Mouse (Mus musculus) thymus, postnatal 36 days (tissue): Measurements from ENCODE around the gene Slc33a1.

Experiments used
- DNase-seq, 2 experiments: peaks; one replicate each; pipeline ENCODE4 v3.0.0; 2022; ENCODE audit warnings: mixed read lengths in 2 of 2

Slc33a1 gene

DNA sequence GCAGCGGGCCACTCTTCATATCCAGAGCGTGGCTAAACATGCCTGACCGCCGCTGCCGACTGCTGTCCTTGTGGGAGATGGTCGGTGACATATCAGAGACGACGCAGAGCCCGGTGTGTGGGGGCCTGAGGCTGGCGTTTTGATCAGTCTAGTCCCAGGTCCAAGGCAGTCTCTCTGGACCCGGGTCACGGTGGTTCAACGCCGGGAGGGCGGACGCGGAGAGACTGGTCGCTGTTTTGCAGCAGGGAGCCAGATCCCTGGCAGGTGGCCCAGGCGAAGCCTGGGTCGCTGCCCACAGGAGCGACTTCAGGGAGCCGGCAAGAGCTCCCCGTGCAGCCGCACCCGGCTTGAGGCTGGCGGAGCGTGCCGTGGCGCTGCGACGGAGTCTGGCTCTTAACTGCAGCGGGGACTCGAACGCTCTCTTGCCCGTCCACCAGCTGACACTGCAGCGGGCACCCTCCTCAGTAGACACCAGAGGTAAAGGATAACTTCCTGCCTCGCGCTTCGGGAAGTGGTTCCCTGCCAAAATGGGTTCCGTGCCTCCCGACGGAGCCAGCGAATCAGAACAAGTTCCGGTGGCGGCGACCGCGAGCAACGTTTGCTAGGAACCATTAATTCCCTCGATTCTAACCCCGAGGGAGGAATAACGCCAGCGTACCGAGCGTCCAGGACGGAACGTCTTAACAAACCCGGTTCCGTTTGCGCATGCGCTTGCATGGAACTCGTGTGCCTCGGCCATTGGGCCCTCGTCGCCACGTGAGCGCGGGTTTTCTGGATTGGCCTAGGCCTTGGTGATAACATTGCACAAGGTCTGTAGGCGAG lies at the start of gene Slc33a1:
TSS of gene Slc33a1 (minus strand) at position 669 of the 822 bp plus-strand sequence.
- DNase-seq = peak; percentile 95 to 96

DNA sequence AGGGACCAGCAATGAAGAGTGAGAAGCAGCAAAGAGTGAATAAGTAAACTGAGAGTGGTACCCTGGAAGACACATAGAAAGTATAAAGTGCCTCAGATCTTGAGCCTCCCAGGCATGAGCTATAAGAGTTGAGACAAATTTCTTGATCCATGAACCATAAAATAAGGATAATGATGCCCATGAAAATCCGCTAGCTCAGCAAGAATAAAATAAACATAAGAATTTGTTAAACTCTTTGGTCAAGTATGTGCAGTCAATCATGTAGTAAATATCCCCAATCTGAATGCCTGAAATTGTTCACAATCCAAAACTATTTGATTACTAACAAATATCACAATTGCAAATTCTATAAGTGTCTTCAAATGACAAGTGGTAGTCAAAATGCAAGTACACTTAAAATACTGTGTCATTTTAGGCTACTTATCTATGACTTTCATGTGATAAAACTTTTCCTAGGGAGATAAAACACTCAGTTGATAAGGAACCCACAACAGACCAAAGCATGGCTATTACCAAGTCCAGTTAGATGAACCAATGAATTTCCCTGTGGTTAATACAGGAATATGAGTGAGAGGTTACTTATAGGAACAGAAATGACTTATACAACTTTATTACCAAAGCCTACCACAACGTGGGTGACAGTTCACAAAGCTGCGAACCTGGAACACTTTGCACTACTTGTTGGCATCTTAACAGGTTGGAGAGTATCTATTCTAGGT lies 24.3 kb upstream of the Slc33a1 start:
- DNase-seq = no peak

DNA sequence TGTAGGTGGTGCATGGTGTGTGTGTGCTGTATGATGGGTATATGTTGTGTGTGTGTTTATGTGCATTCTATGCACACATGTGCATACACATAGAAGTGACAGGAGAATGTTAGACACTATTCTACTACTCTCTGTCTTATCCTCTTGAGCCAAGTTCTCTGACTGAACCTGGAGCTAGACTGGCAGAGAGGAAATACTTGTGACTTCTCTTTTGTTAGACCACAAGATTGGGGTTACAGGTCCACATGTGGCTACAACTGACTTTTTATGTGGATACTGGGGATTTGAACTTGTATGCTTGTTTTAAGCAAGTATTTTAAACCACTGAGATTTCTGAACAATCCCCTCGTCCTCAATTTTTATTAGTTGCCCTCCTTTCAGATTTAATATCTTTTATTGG lies 22.1 kb upstream of the Slc33a1 start:
- DNase-seq = no peak

DNA sequence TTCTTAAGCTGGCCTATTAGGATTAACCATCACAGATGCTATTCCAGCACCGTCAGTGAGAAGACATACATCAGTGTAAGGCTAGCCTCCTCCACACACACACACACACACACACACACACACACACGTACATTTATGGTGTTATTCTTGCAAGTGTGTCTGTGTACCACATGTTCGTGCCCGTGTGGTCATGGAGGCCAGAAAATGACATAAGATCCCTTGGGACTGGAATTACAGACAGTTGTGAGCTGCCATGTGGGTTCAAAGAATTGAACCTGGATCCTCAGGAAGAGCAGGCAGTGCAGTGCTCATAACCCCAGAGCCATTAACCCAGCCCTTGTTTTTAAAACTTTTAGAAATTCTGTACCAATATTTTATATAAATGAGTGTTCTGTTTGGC lies 13.3 kb upstream of the Slc33a1 start:
- no peak for DNase-seq

DNA sequence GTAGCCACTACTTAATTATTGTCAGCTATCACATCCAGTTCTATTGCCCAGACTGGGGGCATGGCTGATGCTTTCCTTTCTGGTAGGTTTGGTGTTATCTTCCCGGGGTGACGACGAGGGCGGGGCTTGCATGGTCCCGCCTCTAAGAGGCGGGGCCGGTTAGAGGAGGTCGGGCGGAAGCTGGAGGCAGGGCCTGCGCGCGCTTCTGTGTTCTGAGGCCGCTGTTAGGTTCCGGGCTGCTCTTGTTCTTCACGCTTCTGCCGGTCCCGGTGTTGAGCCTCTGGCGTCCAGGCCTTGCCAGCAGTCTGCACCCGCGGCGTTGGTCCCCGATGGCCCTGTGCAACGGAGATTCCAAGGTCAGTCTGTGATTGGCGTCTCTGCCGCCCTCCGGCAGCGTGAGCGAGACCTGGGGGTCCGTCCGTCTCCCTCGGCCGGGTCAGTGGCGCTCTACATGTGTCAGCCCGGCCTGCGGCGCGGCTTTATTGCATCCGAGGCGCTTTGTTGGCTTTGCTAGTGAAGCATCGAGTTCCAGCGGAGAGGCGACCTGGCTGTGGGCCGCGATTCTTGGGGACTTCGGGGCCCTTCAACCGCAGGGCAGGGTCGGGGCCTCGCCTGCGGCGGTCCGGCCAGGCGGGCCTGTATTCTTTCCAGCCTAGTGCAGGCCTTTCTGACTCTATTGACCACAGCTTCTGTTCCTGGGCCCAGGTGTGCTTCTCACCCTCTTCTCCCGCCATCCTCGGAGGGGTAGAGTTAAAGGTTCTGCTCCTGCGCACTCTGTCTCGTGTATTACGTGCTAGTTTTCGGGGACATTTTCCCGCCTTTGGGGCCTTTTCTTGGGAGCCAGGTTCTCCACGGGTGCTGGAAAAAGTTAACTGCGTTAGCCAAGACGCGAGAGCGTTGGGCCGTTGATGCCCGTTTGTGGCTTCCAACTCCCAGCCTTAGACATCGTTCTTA lies 11.7 kb upstream of the Slc33a1 start, which contains the start of gene Gmps:
TSS of gene Gmps (plus strand) at position 152 of the 954 bp plus-strand sequence.
- DNase-seq = peak; percentile 96

DNA sequence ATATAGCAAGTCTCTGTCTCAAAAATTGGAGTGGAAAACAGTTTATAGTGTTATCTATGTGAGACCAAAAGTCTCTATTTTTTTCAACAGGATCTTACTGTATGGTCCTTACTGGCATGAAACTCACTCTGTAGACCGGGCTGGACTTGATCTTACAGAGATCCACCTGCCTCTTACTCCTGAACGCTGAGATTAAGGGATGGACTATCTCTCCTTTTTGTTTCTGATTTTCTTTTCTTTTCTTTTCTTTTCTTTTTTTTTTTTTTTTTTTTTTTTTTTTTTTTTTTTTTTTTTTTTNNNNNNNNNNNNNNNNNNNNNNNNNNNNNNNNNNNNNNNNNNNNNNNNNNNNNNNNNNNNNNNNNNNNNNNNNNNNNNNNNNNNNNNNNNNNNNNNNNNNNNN lies 1.4 kb upstream of the Slc33a1 start:
- DNase-seq = no peak

DNA sequence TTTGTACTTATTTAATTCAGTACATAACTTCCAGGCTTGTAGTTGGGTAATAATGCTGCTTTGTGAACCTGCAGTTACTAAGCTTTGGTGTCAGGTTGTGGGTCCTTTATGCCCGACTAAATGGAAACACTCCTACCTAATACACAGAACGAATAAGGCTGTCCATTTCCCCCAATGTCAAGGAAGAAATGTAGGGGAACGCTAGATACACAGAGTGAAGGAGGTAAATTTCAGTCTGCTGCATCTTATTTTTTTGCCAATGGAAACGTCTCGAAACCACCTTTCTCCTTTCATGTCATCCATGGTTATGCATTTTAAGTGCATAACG lies 318 bp upstream of the Slc33a1 start:
- no peak for DNase-seq

DNA sequence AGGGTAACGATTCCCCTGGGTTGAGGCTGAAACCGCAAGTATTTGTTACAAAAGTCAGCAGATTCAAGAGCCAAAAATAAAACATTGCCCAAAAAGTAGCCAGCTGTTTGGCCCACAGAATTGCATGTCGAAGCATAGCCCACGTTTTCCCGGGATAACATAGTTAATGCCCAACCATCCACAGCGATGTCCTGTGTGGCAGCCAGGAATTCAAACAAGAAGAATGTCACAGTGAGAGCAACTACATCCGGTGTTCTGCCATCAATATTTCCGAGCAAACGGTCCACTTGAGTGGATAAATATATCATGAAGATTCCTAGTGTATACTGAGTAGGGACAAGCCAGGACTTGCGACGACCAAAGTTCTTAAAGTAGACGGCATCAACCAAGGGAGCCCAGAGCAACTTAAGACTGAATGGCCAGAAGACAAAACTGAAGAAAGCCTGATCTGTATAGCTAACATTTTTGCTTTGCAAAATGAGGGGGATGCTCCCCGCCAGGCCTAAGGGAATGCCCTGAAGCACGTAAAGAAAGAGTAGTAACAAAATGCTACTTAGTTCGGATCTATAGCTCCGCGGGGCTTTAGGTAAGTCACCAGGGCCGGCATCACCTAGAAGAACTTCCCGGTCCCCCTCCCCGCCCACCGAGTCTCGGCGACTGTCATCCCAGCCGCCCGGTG lies 1.0 kb downstream of the Slc33a1 start:
- peak in 1 of 2 experiments; percentile 4 for DNase-seq

DNA sequence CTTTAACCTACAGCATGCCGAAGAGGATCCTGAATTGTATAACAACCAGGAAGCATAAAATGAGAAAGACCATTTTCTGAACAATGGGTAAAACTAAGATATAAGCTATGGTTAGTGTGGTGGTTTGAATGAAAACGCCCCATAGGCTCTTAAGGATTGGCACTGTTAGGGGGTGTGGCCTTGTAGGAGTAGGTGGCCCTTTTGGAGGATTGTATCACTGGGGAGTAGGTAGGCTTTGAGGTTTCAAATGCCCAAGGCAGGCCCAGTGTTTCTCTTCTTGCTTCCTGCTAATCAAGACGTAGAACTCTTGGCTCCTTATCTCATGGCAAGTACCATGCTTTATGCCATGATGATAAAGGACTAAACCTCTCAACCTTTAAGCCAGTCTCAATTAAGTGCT lies 14.7 kb downstream of the Slc33a1 start:
- no peak for DNase-seq

DNA sequence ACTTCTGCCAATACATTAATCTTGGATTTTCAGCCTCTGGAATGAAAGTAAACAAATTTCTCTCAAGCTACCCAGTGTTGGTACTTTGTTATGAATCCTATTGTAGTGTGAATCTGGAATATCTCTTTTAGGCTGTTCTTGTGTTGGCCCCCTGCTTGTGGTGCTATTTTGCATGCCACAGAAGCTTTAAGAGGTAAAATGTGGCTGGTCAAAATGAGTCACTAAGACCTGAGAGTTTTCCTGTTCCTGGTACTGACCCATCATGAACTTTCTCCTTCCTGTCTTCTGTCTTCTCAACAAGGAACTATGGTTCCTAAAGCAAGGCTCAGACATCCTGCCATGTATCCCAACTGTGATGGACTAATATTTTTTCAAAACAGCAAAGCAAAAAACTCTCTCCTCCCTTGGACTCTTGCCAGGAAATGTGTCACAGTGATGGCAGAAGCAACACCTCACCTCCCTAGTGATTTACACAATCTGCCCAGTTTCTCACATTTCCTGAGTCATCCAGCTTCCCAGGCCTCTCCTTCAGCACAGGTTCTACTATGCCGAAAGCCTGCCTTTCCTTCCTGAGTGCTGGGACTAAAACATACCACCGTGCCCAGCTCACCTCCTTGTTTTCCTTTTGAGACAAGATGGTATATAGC lies 23.2 kb downstream of the Slc33a1 start:
- DNase-seq = no peak

DNA sequence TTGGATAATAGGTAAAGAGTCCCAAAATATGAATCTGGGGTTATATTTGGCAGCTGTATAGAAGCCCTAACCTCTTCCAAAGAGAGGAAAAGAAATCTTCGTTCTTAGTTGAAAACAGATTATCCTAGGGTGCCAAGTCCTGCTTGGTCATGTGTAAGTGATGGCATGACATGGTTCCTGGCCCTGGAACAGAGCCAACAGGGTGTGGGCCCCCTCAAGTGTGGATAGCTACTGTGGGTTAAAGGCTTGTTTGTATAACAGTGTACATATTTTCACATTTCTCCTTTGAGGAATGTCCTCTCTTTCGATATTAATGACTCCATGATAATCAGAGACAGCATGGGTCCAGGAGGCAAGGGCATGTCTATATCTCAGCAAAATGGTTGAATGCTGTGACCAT lies 25.6 kb downstream of the Slc33a1 start:
- DNase-seq = no peak

DNA sequence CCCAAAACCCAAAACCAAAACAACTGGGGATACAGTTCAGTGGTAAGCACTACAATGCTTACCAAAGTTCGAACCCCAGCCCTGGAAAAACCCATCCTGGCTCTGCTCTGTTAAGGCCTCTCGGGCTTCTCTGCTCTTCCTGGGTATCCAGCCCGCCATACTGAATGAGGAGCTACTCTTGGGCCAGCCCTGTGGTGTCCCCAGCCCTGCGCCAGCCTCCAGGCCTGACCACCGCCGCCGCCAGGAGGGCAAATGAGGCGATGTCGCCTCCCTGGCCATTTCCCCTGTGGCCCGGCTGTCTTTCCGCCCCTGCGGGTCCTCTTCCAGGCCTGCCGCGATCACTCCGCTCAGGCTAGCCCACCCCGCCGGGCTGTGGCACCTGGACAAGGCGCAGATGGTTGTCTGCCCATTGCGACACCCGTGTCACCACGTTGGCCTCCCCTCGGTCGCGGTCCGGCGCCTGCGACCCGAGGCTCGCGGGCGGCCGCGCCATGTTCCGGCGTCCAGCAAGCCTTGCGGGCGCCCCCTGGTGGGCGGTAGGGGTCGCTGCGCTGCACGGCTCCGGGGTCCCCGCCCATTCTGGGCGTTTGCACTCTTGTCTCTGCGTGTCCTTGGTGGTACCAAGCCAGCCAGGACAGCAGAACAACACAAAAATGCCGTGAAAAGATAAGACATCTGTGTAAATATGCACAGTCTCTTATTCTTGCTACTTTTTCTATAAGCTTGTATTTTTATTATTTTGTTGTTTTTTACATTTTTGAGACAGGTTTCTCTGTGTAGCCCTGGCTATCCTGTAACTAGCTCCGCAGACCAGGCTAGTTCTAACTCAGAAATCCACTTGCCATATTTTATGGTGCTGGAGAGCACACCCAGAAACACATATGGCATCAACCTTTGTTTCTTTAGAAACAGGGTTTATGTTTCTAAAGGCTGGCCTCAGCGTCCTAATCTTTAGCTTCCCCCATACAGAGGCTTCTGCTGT lies 35.4 kb downstream of the Slc33a1 start, which contains the start of gene E130311K13Rik:
TSS of gene E130311K13Rik (minus strand) at position 595 of the 982 bp plus-strand sequence.
- peak; percentile 80 to 85 for DNase-seq

DNA sequence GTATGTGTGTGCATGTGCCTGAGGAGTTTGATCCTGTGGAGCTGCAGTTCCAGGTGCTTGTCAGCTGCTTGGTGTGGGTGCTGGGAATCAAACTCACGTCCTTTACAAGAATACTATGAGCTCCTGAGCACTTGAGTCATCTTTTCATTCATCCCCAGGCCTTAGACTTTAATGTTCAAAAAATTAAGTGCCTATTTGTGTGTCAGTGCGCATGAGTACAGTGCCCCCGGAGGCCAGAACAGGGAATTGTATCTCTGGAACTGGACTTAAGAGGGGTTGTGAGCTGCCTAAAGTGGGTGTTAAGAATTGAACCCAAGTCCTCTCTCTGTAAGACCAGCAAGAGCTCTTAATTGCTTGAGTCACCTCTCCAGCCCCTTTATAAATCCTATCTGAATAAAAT lies 44.9 kb downstream of the Slc33a1 start:
- DNase-seq = peak; percentile 26 to 28

DNA sequence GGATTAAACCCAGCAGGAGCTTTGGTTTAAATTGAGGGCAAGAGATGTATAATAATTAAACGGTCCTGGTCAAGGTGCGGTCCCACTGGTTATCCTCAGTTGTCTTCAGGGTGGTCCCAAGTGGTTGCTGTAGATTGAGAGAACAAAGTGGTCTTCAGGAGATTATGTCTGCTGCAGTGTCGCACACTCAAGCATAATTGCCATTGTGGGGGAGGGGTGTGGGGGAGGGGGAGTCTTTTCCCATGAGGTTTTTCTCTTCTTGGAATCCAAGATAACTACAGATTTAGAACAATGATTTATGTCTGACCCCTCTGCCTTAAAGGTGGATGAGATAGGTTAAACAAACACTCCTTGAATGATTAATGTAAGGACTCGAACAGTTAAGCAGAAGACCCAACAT lies 54.3 kb downstream of the Slc33a1 start:
- DNase-seq = no peak

DNA sequence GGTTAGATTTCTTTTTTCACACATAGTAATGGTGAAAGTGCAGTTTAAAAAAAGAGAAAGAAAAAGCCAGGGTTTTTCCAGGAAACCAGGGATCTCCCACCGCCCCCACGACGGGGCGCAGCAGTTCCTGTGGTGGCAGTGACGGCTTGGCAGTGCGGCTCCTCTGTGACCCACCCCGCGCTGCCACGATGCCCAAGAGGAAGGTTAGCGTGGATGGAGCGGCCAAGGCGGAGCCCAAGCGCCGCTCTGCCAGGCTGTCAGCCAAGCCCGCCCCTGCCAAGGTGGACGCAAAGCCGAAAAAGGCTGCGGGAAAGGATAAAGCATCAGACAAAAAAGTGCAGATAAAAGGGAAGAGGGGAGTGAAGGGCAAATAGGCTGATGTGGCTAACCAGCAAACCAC lies 59.3 kb downstream of the Slc33a1 start:
- DNase-seq = no peak

DNA sequence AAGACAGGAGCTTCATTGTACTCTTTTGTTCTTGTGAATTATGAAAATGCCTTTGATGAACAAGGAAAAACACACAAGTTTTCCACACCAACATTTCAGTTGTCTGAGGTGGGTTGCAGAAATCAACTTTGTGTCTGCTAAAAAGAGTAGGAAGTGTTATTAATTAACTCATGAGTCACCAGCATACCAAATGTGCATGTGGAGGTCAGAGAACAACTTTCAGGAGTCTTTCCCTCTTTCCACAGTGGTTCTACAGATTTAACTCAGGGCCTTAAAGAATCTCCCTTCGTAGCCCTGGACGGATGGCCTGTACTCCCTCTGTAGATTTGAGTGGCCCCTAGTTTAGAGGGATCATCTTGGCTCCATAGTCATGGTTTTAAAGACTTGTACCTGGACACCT lies 60.4 kb downstream of the Slc33a1 start:
- no peak for DNase-seq

DNA sequence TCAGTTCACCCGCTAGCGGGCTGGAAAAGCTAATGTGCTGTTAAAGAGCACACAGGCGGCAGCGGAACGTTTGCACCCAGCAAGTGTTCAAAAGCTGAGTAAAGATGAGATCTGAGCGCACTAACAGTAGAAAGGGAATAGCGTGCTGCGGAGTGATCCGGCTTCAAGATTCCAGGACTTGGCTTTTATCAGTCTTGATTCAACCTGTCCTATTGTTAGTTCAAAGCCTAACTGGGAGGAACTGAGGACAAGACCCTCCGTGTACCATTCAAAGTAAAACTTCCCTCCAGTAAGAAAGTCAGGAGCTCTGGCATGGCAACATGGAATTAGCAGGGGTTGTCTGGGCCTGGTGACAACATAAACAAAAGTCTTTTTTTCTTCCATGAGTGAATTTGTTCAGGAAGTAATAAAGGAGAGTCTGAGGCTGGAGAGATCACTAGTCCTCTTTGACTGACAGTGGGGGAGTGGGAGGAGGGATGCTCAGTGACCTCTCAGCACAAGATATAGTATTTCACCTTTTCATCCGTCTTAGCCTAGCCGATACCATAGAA lies 64.5 kb downstream of the Slc33a1 start:
- no peak for DNase-seq

DNA sequence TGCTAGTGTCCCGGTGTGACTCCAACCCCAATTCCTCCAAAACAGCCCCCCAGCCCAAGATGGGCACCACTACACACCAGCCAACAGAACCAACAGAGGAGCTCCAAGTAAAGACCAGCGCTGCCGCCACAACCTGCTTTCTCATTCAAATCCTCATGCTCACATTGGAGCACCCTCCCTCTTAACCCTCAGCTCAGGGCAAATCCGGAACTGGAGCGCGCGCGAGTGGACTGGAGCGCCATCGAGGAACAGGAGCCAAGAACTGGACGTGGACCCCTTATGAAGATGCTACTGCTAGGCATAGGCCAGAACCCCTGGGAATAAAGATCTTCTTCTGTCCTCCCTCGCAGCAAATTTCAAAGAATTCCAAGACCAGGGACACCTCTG lies 65.3 kb downstream of the Slc33a1 start, which contains the start of gene Plch1:
TSS of gene Plch1 (minus strand) at position 164 of the 387 bp plus-strand sequence.
- peak; percentile 9 to 24 for DNase-seq

DNA sequence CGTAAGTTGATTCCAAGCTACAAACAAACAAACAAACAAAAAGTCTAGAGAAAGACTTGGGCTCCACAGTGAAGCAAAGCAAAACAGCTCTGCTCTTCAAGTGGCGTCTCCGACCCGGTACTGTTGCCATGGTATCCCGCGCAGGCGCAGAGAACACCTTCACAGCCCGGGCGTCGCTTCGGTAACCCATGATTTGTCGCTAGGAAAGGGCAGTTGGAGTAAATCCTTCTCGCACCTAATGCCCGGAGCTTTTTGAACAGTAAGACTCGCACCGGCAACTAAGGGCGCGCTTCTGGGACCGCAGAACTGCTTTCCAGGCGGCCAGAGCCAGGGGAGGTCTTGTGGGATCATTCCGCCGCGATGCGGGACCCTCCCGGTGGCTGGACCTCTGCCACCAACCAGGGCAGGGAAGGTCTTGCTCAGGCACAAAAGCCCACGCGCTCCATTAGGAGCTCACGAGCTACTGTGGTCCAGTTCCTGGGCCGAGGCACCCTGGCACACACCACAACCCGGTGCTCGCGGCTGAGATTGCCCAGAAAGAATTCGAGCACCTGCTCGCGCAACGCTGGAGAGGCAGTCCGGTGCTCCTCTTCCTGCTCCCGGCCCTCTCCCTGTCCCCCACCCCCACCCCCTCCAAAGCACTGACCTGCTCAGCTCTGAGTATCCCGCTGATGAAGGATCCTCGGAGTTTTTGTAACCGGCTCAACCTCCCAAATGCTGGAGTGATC lies 65.8 kb downstream of the Slc33a1 start:
- peak; percentile 39 to 57 for DNase-seq
